Mouse (Mus musculus): Measurements from ENCODE around the gene Abhd16a.

- no peak for TF ChIP-seq CTCF (IDR thresholded peaks at IDR 0.05; ENCODE audit: low read depth, low read length)
- no peak for TF ChIP-seq GATA1 (IDR thresholded peaks at IDR 0.05; ENCODE audit: borderline replicate concordance, low read length)
- no peak for TF ChIP-seq GATA2 (IDR thresholded peaks at IDR 0.05; ENCODE audit: borderline replicate concordance, low read depth, low read length)
- no peak for TF ChIP-seq TAL1 (conservative IDR thresholded peaks at IDR 0.05; ENCODE audit: low read depth, low read length)
- TF ChIP-seq POLR2AphosphoS5 (IDR thresholded peaks at IDR 0.05; ENCODE audit: insufficient replicate concordance, low read depth, low read length), result no peak
Observed at GRCm38 (mm10) chr17:35132174-35132560, 43.1 kb downstream of the Abhd16a start.

Data from G1E (cell line).